Mouse (Mus musculus): ENCODE data around the gene Mthfd1.

The Mthfd1 gene

DNA sequence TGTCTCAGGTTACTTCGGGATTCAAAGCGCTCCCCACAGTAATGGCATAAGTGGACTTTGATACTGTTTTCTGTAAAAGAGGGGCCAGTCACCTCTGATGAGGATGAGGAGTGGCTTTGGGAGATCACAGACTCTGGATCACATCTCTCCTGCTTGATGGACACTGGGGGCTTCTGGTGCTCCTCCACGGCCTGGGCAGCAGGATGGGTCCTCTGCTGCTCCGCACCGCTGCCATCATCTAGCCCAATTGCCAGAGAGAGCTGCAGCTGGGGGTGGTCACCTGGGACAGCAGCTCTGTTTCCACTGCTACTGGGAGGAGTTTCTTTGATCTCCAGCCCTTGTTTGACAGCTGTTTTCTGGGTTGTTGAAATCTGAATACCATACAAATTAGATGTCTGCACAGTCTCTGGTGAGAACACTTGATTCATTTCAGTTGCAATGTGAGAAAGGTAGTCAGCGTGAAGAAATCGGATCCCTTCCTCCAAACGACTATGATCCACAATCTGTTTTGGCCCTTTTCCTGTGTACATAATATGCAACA is 94.7 kb downstream of the Mthfd1 start:
- DNase-seq (ENCODE audit: low read depth): no peak

DNA sequence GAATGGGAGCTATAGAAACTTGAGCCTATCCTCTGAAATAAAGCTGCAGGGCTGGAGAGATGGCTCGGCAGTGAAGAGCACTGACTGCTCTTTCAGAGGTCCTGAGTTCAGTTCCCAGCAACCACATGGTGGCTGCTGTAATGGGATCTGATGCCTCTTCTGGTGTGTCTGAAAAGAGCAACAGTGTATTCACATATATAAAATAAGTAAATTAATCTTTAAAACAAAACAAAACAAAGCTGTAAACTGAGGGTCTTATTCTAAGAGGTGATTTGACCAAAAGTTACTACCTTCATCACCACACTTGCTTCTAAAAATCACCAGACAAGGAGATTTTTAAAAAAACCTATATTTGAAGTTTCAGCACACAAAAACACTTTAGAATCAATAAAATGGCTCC is 105.8 kb downstream of the Mthfd1 start:
- no peak for DNase-seq (ENCODE audit: low read depth)

DNA sequence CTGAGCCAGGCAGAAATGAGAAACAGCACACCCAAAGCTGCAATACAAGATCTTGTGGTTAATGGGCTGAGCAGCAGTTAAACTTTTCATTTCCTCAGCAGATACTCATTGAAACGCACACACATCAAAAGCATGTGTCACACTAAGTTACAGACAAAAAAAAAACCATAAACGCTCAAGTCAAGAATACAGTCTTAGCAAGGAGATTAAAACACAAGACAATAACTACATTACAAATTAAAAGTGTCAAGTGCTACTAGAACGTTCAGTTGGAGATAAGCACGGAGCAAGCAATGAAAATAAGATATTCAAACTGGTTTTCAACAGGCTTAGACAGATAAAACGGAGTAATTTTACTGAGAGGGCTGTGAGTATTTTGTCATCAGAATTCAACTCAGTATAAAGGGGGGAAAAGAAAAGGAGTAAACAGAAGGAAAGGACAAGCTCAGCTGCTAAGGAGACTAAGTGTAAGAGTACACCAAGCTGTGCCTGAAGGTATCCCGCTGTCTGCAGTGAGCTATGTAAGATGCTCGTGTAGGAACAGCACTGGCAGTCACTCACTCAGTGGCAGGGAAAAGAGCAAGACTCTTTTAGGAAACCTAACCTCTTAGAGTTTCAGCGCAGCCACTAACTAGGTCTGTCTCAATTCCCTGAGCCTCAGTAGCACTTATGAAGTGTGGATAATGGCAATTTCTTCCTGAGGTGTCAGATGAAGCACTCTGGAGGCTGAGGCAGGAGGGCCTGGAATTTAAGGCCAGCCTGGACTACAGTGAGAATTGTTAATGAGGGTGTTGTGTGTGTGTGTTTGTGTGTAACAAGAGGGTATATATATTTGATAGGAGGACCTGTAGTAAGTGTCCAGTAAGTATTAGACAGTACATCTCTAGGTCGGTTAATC is 106.6 kb downstream of the Mthfd1 start:
- DNase-seq (ENCODE audit: low read depth): no peak

DNA sequence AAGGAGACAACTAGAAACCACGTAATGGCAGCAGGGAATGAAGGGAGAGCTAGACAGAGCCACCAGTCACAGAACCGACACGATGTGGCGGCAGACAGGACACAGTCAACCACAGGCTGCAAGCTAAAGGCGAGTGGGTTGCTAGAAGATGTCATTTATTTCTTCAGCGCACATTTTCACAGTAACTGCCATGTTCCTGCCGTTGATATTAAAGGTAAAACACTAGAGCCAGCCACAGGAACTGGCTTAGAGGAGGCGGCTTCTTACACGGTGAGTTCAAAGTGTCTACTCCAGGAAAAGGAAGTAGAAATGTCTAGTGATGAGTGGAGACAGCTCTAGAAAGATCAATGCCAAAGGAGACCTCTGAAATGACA is 107.2 kb downstream of the Mthfd1 start:
- no peak for DNase-seq (ENCODE audit: low read depth)

GRCm38 (mm10) chr12:76366276-76366675 is 111.2 kb downstream of the Mthfd1 start:
- DNase-seq (ENCODE audit: low read depth): no peak

DNA sequence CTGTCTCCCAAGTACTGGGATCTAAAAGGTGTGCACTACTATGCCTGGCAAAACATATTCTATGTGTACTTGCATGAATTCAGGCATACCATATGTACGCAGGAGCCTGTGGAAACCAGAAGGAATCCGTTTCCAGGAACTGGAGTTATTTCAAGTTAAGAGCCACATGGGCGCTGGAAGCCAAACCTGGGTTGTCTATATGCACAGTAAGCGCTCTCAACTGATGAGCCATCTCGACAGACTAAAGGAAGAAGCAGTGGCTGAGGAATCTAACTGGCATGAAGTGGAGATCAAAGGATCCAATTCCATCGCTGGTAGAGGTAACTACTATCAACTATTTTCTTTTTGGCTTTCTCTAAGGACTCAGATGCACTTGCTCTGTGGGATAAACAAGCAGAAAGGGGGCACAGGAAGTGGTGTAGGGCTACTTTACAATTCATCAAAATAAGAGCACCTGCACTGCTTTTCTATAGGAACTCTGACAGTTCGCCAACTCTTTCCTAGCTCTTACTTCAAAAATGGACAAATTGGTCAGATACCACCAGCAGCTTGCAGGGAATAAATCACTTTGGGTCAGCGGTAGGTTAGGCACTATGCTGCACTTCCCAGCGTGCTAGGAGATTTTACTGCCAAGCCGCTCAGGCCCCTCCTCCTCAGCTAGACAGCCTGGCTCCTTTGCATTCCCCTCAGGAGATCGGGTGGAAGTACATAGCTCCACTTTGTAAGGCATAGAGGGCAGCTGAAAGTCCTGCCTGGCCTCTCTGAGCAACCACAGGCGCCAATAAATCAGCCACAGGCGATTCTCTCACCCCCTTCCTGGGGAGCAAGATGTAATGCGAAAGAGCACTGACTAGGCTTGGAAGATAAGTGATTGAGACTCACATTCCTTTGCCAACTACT is 112.2 kb downstream of the Mthfd1 start:
- peak; percentile 83 for DNase-seq (ENCODE audit: low read depth)

DNA sequence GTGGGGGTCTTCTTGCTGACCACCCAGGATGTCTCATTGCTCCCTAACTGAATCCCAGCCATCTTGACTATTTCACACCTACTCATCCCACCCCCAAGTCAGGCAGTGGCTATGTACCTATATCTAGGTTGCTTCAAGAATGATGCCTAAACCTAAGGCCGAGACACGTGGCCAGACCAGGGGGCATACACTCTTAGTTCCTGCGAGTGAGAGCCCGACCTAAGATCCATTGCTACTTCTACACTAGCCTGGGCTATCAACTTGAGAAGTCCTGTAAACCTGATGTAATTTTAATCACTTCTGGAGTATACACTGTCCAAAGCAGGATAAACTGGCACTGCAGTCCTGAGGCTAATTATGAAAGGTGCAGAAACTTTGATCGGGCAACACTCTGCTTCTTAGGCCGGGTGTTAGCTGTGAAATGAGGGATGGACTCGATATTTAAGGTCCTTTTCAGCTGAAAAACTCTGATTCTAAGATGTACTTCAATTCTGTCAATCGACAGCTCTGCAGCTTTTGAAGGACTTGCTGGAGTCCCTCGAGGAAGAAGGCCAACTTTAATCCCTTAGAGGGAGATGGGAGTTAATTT is 113.2 kb downstream of the Mthfd1 start:
- DNase-seq (ENCODE audit: low read depth): peak; percentile 35

DNA sequence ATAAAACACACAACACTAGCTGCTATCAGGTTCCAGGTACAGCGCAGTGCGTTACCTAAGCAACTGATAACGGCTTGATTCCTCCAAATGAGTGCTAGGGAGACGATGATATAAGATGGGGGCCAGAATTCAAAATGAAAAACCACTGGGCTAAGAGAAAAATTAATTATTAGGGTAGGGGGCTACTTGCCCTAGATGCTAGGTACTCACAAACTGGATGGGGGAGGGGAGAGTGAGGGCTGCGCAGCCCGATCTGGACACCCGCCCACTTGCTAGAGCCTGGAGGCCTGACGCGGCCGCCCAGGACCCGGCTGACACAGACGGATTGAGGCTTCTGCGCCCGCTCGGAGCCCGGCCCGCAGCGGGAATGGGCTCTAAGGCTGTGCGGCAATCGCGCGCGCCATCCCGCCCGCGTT is 113.7 kb downstream of the Mthfd1 start:
- peak; percentile 78 for DNase-seq (ENCODE audit: low read depth)
